ENCODE assay signal across 22 mouse cellular contexts in genomic region chr4:35049036-35049741, GRCm38 (mm10).
A peak's percentile ranks its signal among the peaks of the same experiment; 100 is the strongest.
DNase-seq lines count a peak whose midpoint lies in the region; ATAC-seq and TF ChIP-seq lines count a peak whose summit lies in the region.
"Had no signal": no experiment of that assay in that cellular context is flagged by ENCODE, and none has a peak within 500 bp of the region (broad histone marks: within the 10 kb centered on the region; RNA-seq: fewer than 3 reads in every experiment).

No protein-coding gene starts in this region.

- no peak for ATAC-seq in lung, postnatal 0 days
- ATAC-seq in limb, embryonic 14.5 days (ENCODE audit: low FRiP score, low read depth) = no peak
- ATAC-seq: forebrain, embryonic 13.5 days; liver, embryonic 12.5 days had no signal

- H3K4me1 ChIP-seq in lung, postnatal 0 days (ENCODE audit: insufficient read depth, low read depth, low read length) = no peaks in the 10 kb centered on the region; the same call in 1 of the 2 replicates
- peaks cover 14% of the 10 kb centered on the region for H3K4me1 ChIP-seq in limb, embryonic 14.5 days (ENCODE audit: control insufficient read depth, insufficient read depth, low read length)
- H3K4me1 ChIP-seq: hindbrain, embryonic 12.5 days had no signal

- WGBS in lung, postnatal 0 days = 60% methylated on average over 9 of the region's 9 CpGs
- WGBS in limb, embryonic 14.5 days = 25% methylated on average over 9 of the region's 9 CpGs

- H3K36me3 ChIP-seq in lung, postnatal 0 days (ENCODE audit: insufficient read depth, low read length) = no peaks in the 10 kb centered on the region
- H3K36me3 ChIP-seq in limb, embryonic 14.5 days (ENCODE audit: control insufficient read depth, insufficient read depth, low read length) = no peaks in the 10 kb centered on the region
- H3K36me3 ChIP-seq: hindbrain, embryonic 12.5 days; liver, embryonic 12.5 days; stomach, embryonic 15.5 days had no signal

- intact Hi-C loops in heart, postnatal 10 days (cut with DNase I) = no loop called here

- no peak for TF ChIP-seq POLR2A in limb, embryonic 14.5 days (IDR thresholded peaks at IDR 0.05; ENCODE audit: borderline replicate concordance, extremely low read depth, insufficient read depth, insufficient read length)

- H3K9ac ChIP-seq in lung, postnatal 0 days (replicated peaks; ENCODE audit: low read depth) = no peak overlapping the region
- H3K9ac ChIP-seq in limb, embryonic 14.5 days (ENCODE audit: low read depth, low read length, severe bottlenecking) = no peak overlapping the region
- H3K9ac ChIP-seq: forebrain, embryonic 13.5 days; hindbrain, embryonic 12.5 days; liver, embryonic 12.5 days; stomach, embryonic 15.5 days had no signal

- H3K9me3 ChIP-seq in lung, postnatal 0 days (ENCODE audit: low read length) = no peaks in the 10 kb centered on the region
- H3K9me3 ChIP-seq in limb, embryonic 14.5 days (ENCODE audit: control insufficient read depth, low read length) = no peaks in the 10 kb centered on the region
- H3K9me3 ChIP-seq: forebrain, embryonic 13.5 days; hindbrain, embryonic 12.5 days; liver, embryonic 12.5 days; stomach, embryonic 15.5 days had no signal

- H3K4me3 ChIP-seq in lung, postnatal 0 days (ENCODE audit: low read depth, low read length) = no peak overlapping the region
- no peak overlapping the region for H3K4me3 ChIP-seq in limb, embryonic 14.5 days (replicated peaks; ENCODE audit: low read length)
- H3K4me3 ChIP-seq: forebrain, embryonic 13.5 days; hindbrain, embryonic 12.5 days; liver, embryonic 12.5 days; stomach, embryonic 15.5 days had no signal

- no peak for TF ChIP-seq CTCF in lung, postnatal 0 days (IDR thresholded peaks at IDR 0.05)

- TF ChIP-seq EP300 in lung, postnatal 0 days (IDR thresholded peaks at IDR 0.05) = no peak

- 0 out of 2 replicates have a peak overlapping the region, but pooled peaks have one; percentile 34 for H3K27ac ChIP-seq in lung, postnatal 0 days (ENCODE audit: low read length)
- 0 out of 2 replicates have a peak overlapping the region, but pooled peaks have one; percentile 26 for H3K27ac ChIP-seq in limb, embryonic 14.5 days (replicated peaks; ENCODE audit: low read depth, low read length)
- H3K27ac ChIP-seq: forebrain, embryonic 13.5 days; hindbrain, embryonic 12.5 days; liver, embryonic 12.5 days; stomach, embryonic 15.5 days had no signal

- DNase-seq in heart, adult 11 months = peak; percentile 82
- DNase-seq in heart, postnatal 10 days = no peak
- DNase-seq in lung, postnatal 0 days (ENCODE audit: low spot score) = no peak
- DNase-seq in lung, postnatal 4 days = no peak
- peak; percentile 38 for DNase-seq in embryo, embryonic 11 days
- peak; percentile 35 for DNase-seq in limb, embryonic 14.5 days (ENCODE audit: low spot score)
- no peak for DNase-seq in adrenal gland, adult (ENCODE audit: inconsistent age in 2 of 2, low spot score in 1 of 2)
- no peak for DNase-seq in right cerebral cortex, adult 2 months (ENCODE audit: low spot score in 2 of 2)
- DNase-seq: adrenal gland, adult 2 months; B cell, adult 2 months; cerebellum, postnatal 10 days; gastrocnemius, postnatal 25 days; kidney, adult 18-20 months; lung, adult 2 months; midbrain, embryonic 14.5 days; right cerebral cortex, postnatal 25 days; thymus, adult 18-20 months; thymus, postnatal 4 days had no signal

- H3K4me2 ChIP-seq in lung, postnatal 0 days (replicated peaks; ENCODE audit: low read depth, low read length) = no peak overlapping the region
- H3K4me2 ChIP-seq in limb, embryonic 14.5 days (replicated peaks; ENCODE audit: low read depth, low read length, severe bottlenecking) = no peak overlapping the region
- H3K4me2 ChIP-seq: forebrain, embryonic 13.5 days; hindbrain, embryonic 12.5 days; liver, embryonic 12.5 days; stomach, embryonic 15.5 days had no signal

- H3K27me3 ChIP-seq in lung, postnatal 0 days (replicated peaks; ENCODE audit: insufficient read depth, low read length) = no peaks in the 10 kb centered on the region
- H3K27me3 ChIP-seq in limb, embryonic 14.5 days (ENCODE audit: control insufficient read depth, insufficient read depth, low read length) = no peaks in the 10 kb centered on the region
- H3K27me3 ChIP-seq: forebrain, embryonic 13.5 days; hindbrain, embryonic 12.5 days; liver, embryonic 12.5 days; stomach, embryonic 15.5 days had no signal

Comparison
In these comparisons a context has a peak if more than half of its experiments do, and no peak if none do; other contexts are left out.
1. DNase-seq: peak in heart, adult 11 months (single experiment), embryo, embryonic 11 days (single experiment) and limb, embryonic 14.5 days (single experiment); none in heart, postnatal 10 days (0 of 2), lung, postnatal 0 days (single experiment), lung, postnatal 4 days (0 of 2), adrenal gland, adult (0 of 2) and right cerebral cortex, adult 2 months (0 of 2).